Mouse (Mus musculus) limb, embryonic 14.5 days (tissue): ENCODE results near the gene Gyg. TPM values are rescaled to one million over a fixed set of nuclear protein-coding genes. Genes with fewer than 3 reads are reported as not detected.
"Not testable (repeated sequence)": the region's sequence is repeated elsewhere in the genome, so short reads cannot be mapped to it uniquely, and the experiment has no call there.

Source experiments
- ATAC-seq: fragments of 200-750 bp; cut with Nextera tagmentation; 2 replicates; pipeline ENCODE4 v1.8.0; 2017; ENCODE audit warnings: low read depth, moderate number of reproducible peaks, moderate TSS enrichment; ENCODE audit not compliant: low FRiP score
- DNase-seq: peaks from one replicate; pipeline ENCODE4 v3.0.0-alpha.2; 2015; ENCODE audit warnings: low spot score
- H3K27ac ChIP-seq: fragments of 300-500 bp; sonication (generic); replicated peaks from 2 replicates; pipeline ENCODE4 v1.5.1; 2014; ENCODE audit warnings: low read depth, mild to moderate bottlenecking, low read length, moderate library complexity, mixed read lengths
- H3K27me3 ChIP-seq: fragments of 300-500 bp; sonication (generic); 2 replicates; pipeline ENCODE4 v1.6.1; 2014; ENCODE audit warnings: low read length, mixed read lengths; ENCODE audit not compliant: control insufficient read depth, insufficient read depth
- H3K36me3 ChIP-seq: fragments of 300-500 bp; sonication (generic); 2 replicates; pipeline ENCODE4 v1.6.1; 2014; ENCODE audit warnings: mild to moderate bottlenecking, low read length, moderate library complexity, mixed read lengths; ENCODE audit not compliant: control insufficient read depth, insufficient read depth
- H3K4me1 ChIP-seq: fragments of 300-500 bp; sonication (generic); 2 replicates; pipeline ENCODE4 v1.6.1; 2014; ENCODE audit warnings: antibody characterized with exemption, low read length, mixed read lengths; ENCODE audit not compliant: control insufficient read depth, insufficient read depth
- H3K4me2 ChIP-seq: fragments of 300-500 bp; sonication (generic); replicated peaks from 2 replicates; pipeline ENCODE4 v1.6.1; 2014; ENCODE audit warnings: low read depth, mild to moderate bottlenecking, low read length, moderate library complexity; ENCODE audit not compliant: severe bottlenecking
- H3K4me3 ChIP-seq: fragments of 300-500 bp; sonication (generic); replicated peaks from 2 replicates; pipeline ENCODE4 v1.5.1; 2014; ENCODE audit warnings: low read length
- H3K9ac ChIP-seq: fragments of 300-500 bp; sonication (generic); 2 replicates; pipeline ENCODE4 v1.6.1; 2014; ENCODE audit warnings: mild to moderate bottlenecking, low read depth, low read length, moderate library complexity; ENCODE audit not compliant: severe bottlenecking
- H3K9me3 ChIP-seq: fragments of 300-500 bp; sonication (generic); 2 replicates; pipeline ENCODE4 v1.6.1; 2016; ENCODE audit warnings: low read length; ENCODE audit not compliant: control insufficient read depth
- POLR2A ChIP-seq: fragments of 200-500 bp; IDR thresholded peaks from 2 replicates; pipeline ENCODE4 v1.8.0; 2012; ENCODE audit warnings: inconsistent platforms, mild to moderate bottlenecking, moderate library complexity, borderline replicate concordance; ENCODE audit not compliant: insufficient read depth, insufficient read length; ENCODE audit errors: extremely low read depth
- WGBS: fragments of 180-500 bp; shearing (Covaris S2); extraction: QIAGEN DNeasy Blood & Tissue Kit; methylation state at CpG from one replicate; pipeline ENCODE4 v1.1.7; 2014; 5-methylcytosine and 5-hydroxymethylcytosine counted together
- polyA plus RNA-seq, 2 experiments: library from polyadenylated mRNA; depleted of rRNA in 1 of 2; stranded (reverse) in 1 of 2; unstranded in 1 of 2; fragments of >200 nt; fragmentation: Nextera tagmentation in 1 of 2; extraction: Ambion mirVana in 1 of 2; gene quantifications; 2 replicates each; pipeline versions ENCODE4 v1.2.1 to v1.2.3; 2012 to 2014

Gene Gyg
- polyA plus RNA-seq, 2 experiments: 27.8 to 48.9 TPM

DNA sequence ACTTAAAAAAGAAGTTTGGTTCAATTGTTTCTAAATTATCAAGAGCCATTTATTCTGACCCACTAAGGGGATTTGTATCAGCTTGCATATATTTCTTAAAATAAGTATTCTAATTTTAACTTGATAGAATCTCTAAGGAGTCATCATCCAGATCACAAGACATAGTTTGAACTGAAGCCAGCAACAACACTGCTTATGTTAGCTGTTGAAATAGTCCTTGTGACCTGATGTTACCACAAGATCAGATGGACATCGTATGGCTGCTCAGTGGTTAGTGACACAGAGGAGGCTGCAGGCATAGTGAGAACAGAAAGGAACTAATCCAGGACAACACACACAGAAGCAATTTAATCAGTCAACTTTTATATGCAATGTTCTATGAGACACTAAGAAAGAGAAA lies 22.4 kb downstream of the Gyg start:
- H3K27ac ChIP-seq: no peak overlapping the region
- no peak overlapping the region for H3K4me3 ChIP-seq
- H3K9me3 ChIP-seq: no peaks in the 10 kb centered on the region
- H3K9ac ChIP-seq: no peak overlapping the region
- DNase-seq (no peak), ATAC-seq (no peak)
- H3K36me3 ChIP-seq: no peaks in the 10 kb centered on the region
- H3K4me1 ChIP-seq: no peaks in the 10 kb centered on the region
- TF ChIP-seq POLR2A: no peak
- 89% methylated on average over 1 of the region's 1 CpGs for WGBS
- no peaks in the 10 kb centered on the region for H3K27me3 ChIP-seq
- no peak overlapping the region for H3K4me2 ChIP-seq

DNA sequence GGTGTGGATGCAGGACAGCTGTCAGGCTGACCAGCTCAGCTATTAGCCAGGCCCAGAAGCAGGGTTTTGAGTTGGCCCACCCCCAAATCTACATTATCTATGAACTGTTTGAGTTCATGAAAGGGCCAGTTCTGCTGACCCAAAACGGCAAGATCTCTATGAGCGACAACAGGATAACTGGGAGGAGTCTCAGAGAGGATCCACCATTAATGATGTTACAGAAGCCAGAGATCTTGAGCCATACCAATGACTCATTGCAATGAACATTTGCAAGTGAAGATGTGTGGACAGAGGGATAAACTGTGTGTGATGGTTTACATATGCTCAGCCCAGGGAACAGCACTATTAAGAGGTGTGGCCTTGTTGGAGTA lies 23.8 kb downstream of the Gyg start:
- TF ChIP-seq POLR2A: no peak
- Histone ChIP-seq H3K9me3 (no peaks in the 10 kb centered on the region), H3K4me2 (no peak overlapping the region), H3K9ac (no peak overlapping the region), H3K4me3 (no peak overlapping the region), H3K36me3 (no peaks in the 10 kb centered on the region), H3K27ac (no peak overlapping the region), H3K4me1 (no peaks in the 10 kb centered on the region), H3K27me3 (no peaks in the 10 kb centered on the region)
- ATAC-seq: no peak
- WGBS: 91% methylated on average over 2 of the region's 2 CpGs
- DNase-seq: no peak

DNA sequence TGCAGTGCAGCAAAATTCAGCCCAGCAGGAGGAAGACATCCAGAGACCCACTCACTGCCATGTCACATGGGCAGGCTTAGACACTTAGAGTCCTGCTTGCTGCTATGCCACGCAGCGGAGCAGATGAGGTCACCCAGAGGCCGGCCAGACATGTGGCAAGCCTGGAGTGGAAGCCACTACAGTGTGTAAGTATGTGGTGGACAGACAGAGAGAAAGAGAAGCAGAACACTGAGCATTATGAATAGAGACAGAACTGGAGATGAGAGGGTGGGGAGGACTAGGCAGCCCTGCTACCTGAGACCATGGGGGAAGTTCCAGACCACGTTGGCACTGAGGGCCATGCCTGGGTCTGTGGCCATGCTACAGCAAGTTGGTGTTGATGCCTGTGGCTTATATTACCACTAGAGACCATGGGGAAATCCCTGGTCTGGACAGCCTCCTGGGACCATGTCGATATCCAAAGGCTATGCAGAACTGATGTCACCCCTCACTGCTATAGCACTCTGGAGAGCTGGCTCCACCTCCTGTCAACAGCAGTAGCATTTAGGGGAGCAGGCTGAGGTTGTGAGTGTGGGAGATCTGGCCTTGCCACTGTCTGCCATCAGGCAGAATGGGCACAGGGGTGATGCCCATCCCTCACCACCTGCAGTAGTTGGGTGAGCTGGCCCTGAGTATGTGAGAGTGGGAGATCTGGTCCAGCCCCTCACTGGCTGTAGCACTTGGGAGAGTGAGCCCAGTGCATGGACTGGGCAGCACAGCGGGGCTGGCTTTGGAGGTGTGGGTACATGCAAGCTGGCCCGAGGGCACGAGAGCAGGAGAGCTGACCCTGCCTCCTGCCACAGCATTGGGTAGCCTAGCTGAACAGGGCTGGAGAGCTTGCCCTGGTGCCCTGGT lies 24.4 kb downstream of the Gyg start:
- Histone ChIP-seq H3K27ac (no peak overlapping the region), H3K4me2 (no peak overlapping the region), H3K9me3 (no peaks in the 10 kb centered on the region), H3K4me3 (no peak overlapping the region), H3K27me3 (no peaks in the 10 kb centered on the region), H3K9ac (no peak overlapping the region), H3K4me1 (no peaks in the 10 kb centered on the region), H3K36me3 (no peaks in the 10 kb centered on the region; the same call in 1 of the 2 replicates)
- TF ChIP-seq POLR2A: no peak
- WGBS: 83% methylated on average over 8 of the region's 8 CpGs
- DNase-seq (no peak), ATAC-seq (no peak)

GRCm38 (mm10) chr3:20129491-20129890 lies 25.6 kb downstream of the Gyg start:
- ATAC-seq: no peak
- WGBS: 85% methylated on average over 5 of the region's 5 CpGs
- Histone ChIP-seq H3K4me1 (no peaks in the 10 kb centered on the region), H3K4me2 (no peak overlapping the region), H3K27ac (no peak overlapping the region), H3K27me3 (no peaks in the 10 kb centered on the region), H3K9me3 (no peaks in the 10 kb centered on the region), H3K4me3 (no peak overlapping the region), H3K9ac (no peak overlapping the region), H3K36me3 (no peaks in the 10 kb centered on the region; the same call in 1 of the 2 replicates)
- no peak for DNase-seq
- no peak for TF ChIP-seq POLR2A

- H3K27ac ChIP-seq: no peak overlapping the region
- H3K9me3 ChIP-seq: no peaks in the 10 kb centered on the region
- H3K4me2 ChIP-seq: no peak overlapping the region
- H3K4me1 ChIP-seq: no peaks in the 10 kb centered on the region
- H3K36me3 ChIP-seq: peaks cover 3% of the 10 kb centered on the region
- no peak for TF ChIP-seq POLR2A
- no peak overlapping the region for H3K4me3 ChIP-seq
- no peaks in the 10 kb centered on the region for H3K27me3 ChIP-seq
- ATAC-seq (no peak), DNase-seq (no peak)
- H3K9ac ChIP-seq: no peak overlapping the region
- 77% methylated on average over 2 of the region's 2 CpGs for WGBS
These were observed 28.0 kb downstream of the Gyg start for GRCm38 (mm10) chr3:20127047-20127595.

DNA sequence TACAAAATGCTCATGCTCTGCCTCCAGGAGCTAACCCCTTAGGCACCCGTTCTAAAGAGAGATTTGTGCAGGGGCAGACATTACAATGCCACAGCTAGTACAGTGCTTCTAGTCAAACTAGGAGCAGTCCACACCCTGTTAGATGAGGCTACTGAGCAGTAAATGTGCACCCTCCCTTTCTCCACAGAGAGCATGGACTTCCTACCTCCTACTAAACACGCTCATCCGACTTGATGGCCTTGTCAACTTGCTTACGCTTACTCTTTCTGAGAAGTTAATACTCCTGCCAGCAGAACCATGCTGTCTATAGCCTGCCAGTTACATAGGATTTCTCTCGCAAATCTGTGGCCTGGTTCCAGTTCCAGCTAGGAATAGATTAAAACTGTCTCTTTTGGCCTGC lies 29.5 kb downstream of the Gyg start:
- H3K4me2 ChIP-seq: no peak overlapping the region
- ATAC-seq (no peak), DNase-seq (no peak)
- peaks cover 3% of the 10 kb centered on the region for H3K36me3 ChIP-seq
- no peaks in the 10 kb centered on the region for H3K27me3 ChIP-seq
- 92% methylated on average over 5 of the region's 5 CpGs for WGBS
- no peaks in the 10 kb centered on the region for H3K4me1 ChIP-seq
- no peak for TF ChIP-seq POLR2A
- H3K9ac ChIP-seq: no peak overlapping the region
- no peaks in the 10 kb centered on the region for H3K9me3 ChIP-seq
- H3K27ac ChIP-seq: no peak overlapping the region
- H3K4me3 ChIP-seq: no peak overlapping the region

DNA sequence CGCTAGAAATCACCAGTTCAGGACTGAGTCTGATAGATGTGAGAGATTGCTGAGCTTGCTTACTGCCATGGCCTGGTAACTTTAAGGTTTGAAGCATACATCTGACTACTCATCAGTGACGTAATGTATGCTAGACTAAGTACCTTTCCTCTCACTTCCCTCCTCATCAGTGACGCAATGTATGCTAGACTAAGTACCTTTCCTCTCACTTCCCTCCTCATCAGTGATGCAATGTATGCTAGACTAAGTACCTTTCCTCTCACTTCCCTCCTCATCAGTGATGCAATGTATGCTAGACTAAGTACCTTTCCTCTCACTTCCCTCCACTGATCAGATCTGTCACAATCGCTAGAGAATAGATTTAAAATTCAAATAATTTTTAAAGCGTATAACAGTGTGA lies 33.5 kb downstream of the Gyg start:
- H3K4me2 ChIP-seq, ATAC-seq, H3K9ac ChIP-seq, H3K4me1 ChIP-seq, H3K9me3 ChIP-seq, H3K27me3 ChIP-seq, H3K4me3 ChIP-seq, DNase-seq, H3K27ac ChIP-seq: not testable (repeated sequence)
- H3K36me3 ChIP-seq: peaks cover 15% of the 10 kb centered on the region
- 94% methylated on average over 5 of the region's 5 CpGs for WGBS
